Mouse (Mus musculus): Measurements from ENCODE around the gene Pmvk.

Pmvk gene

DNA sequence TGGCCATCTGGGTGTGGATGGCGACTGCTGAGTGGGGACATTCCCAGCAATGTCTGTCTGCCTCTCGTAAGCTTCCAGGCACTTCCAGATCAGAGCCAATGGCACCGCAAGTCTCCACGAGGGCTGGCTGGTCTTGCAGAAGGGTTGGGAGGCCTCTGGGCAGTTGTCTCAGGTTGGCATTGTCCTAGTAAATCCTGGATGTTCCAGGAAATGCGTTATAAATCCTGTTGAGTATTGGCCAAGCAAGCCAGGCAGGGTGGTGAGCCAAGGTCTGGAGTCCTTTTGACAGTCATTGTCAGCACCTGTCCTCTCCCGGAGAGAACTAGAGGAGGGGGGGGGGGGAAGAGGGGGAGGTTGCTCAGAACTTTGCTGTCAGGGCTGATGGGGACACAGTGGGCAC, 24.7 kb downstream of the Pmvk start:
- DNase-seq (ENCODE audit: low read depth, low spot score): no peak

DNA sequence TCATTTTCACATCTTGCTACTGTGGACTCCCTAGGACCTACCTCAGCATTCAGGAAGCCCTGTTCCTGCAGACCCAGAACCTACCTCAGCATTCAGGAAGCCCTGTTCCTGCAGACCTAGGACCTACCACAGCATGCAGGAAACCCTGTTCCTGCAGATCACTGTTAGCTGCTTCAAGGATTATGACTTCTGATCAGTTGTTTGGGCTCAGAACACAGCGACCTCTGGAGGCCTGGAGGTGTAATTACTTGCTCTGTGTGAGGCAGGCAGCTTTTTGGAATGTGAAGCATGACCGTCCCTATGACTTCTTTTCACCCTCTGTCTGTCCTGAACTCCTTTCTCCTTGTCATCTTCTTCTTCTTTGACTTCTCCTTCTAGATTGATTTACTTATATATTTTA, 27.1 kb downstream of the Pmvk start:
- DNase-seq (ENCODE audit: low read depth, low spot score): peak; percentile 49

DNA sequence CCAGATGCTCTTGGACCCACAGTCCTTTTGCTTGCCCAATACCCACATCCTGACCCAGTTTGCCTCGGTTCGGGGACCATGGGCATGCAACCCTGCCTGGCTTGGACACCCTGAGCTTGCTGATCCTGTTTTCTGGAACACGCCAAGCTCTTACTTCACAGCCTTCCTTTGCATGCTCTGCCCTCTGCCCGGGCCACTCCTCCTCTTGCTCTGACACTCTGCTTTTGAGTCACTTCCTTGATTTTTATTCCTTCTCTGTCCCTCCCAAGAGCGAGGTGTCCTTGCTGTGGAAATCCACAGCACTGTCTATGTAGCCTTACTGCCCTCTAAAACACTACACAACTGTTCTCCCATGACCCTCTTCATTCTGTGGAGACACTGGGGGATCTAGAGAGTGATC, 27.9 kb downstream of the Pmvk start:
- no peak for DNase-seq (ENCODE audit: low read depth, low spot score)

DNA sequence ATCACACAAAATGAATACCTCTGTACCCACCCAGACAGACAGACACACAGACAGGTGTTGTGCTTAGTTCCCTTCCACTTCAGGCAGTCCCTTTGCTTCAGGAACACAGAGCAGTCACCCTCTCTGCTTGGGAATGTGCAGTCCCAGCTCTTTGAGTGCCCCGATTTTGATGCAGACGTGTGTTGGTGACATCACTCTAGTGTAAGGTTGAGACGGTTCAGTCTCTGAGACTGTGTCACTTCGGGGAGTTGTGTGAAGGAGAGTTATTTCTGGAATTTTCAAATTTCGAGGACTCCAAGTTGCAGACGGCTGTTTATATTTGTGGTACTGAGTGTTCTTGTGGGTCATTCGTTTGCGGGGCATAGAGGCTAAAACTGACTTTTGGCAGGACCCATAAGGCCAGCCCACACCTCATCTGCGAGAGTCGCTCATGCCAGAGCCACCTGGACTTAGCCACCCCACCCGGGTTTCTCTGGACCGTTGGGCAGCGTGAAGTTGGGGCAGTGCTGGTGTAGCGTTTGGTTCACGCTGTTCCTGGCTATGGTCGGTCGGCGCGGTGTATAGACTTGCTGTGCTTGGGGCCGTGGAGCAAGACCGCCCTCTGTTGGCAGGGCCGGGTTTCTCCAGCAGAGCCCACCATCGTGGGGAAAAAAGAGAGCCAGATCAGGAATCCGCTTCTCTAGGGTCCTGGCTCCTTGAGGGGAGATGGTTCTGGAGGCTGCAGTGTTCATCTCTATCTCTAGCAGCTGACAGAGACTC, 30.6 kb downstream of the Pmvk start:
- DNase-seq (ENCODE audit: low read depth, low spot score): peak; percentile 81

DNA sequence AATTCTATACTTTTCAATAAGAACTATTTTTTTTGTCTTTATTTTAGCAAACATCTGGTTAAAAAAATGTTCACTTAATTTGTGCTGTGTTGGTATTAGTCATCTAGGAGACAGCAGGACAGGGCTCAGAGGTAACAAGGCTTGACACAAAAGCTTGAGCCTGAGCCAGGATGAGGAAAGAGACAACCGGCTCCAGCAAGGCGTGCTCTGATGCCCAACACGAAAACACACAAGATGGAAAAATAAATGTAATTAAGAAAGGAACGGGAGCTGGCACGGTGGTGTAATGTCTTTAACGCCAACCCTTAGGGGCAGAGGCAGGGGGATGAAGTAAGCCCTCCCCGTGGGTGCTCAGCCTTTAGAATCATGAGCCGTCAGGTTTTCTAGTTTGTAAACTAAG, 31.8 kb downstream of the Pmvk start:
- peak; percentile 36 for DNase-seq (ENCODE audit: low read depth, low spot score)

DNA sequence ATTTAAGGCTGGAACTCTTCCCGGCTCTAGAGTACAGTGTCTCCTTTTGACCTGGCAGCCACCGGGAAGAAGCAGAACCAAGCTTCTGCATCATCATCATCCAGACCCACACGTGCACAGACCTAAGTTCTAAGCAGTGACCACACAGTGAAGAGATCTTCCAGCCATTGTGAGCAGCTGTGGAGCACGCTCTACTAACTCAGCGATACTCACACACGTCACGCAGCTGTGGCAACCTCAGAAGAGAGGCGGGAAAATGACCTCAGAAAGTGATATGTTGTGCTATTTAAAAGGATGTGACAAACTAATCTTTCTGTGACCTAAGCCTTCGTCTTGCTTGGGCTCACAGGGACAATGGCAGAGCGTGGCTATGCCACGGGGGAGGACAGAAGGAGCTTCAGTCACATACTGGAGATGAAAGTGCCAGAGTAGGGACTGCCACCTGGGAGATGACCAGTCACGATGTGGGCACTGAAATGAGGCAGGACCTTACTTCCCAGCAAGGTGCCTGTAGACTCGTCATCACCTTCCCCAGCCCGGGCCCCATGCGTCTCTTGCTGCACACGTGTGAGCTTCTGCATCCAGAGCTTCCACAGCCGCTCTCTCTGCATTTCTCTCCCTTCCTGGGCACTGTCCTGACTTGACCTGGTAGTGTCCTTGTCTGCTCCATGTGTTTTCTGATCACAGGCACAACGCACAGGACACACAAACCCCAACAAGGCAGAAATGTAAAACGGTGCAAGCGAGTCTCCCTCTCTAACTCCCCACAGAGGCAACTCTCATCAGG, 32.8 kb downstream of the Pmvk start:
- no peak for DNase-seq (ENCODE audit: low read depth, low spot score)

DNA sequence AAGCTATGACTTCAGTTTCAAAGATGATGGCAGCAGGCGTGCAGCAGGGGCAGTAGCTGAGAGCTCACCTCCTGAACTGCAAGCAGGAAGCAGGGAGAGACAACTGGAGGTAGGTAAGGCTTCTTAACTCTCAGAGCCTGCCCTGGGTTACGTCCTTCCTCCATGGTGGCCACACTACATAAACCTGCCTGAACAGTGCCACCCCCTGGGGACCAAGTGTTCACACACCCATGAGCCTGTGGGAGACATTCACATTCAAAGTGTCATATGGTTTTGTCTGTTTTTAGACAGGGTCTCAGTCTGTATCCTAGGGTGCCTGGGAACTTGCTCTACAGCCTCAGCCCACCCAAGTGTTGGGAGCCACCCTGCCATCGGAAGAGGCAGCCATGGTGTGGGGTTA, 36.4 kb downstream of the Pmvk start:
- peak; percentile 13 for DNase-seq (ENCODE audit: low read depth, low spot score)

DNA sequence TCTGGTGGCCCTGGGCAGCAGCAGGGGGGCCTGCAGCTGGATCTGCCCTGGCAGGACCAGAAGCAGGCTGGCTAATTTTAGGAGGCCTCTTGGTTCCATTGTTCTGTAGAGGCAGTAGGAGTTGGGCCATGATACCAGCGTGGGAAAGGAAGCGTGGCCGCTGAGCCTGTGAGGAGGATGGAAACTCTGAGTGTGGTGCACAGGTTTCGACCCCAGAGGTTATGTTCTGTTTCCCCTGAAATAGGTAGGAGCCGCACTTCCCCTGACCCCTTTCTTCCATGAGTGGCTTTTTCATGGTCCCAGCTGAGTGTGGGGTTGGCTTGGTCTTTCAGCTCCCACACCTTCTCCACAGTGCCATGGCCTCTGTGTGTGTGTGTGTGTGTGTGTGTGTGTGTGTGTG, 37.2 kb downstream of the Pmvk start:
- DNase-seq (ENCODE audit: low read depth, low spot score): no peak

DNA sequence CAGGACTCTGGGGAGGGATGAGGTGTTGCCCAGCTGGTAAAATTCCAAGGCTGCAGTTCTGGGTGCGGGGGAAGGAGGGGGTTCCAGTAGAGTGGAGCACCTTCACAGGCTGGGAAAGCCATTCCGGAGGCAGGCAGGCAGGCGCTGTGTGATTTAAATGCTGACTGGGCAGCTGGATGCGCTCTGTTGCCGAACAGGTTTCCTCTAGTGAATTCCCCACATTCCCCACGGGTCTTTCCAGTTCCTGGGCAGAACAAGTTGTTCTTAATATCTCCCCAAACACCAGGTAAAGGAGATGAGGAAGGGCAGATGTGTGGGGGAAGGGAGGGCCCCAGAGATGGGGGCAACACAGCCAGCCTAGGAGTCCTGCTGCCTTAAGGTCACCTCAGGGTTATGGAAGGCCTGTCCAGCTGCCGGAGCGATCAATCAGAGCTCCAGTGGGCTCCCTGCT, 38.4 kb downstream of the Pmvk start:
- no peak for DNase-seq (ENCODE audit: low read depth, low spot score)

DNA sequence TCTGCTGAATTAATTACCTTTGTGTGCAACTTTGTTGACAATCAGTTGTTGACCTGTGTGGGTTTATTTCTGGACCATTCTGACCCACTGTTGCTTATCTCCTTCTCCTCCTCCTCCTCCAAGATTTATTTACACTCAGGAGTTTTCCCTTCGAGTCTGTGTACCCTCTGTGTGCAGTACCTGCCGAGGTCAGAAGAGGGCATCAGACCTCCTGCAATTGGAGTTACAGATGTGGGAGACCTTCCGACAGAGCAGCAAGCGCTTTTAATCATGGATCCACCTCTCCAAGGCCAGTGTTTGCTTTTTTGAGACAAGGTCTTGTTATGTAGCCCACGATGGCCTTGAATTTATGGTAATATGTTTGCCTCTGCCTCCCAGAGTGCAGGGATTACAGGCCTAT, 40.3 kb downstream of the Pmvk start:
- DNase-seq (ENCODE audit: low read depth, low spot score): no peak

DNA sequence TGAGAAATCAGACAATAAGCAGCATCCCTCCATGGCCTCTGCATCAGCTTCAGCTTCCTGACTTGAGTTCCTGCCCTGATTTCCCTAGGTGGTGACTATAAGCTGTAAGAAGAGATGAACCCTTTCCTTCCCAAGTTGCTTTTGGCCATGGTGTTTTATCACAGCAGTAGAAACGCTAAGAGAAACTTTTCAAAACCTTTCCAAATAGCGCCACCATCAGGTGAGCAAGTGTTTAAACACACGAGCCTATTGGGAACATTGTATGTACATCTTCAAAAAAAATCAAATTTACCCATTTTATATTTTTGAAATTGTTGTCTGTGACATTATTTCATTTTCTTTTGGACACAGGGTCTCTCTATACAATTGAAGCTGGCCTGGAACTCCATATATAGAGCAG, 42.0 kb downstream of the Pmvk start:
- no peak for DNase-seq (ENCODE audit: low read depth, low spot score)

DNA sequence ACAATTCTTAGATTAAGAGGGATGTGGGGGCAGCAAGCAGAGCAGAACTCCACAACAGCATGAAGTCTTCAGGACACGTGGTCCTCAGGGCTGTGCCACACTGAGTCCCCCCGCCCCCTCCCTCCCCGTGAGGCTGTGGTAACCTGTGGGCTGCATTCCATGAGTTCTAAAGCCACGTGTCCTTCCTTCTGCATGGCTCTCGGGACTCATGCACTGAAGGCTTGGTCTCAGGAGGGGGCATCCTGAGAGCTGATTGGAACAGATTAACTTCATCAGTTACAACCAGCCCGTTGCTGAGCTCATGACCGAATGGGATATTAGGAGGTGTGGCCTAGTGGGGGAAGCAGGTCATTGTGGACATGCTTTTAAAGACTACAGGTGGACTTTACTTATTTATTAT, 45.4 kb downstream of the Pmvk start:
- no peak for DNase-seq (ENCODE audit: low read depth, low spot score)

DNA sequence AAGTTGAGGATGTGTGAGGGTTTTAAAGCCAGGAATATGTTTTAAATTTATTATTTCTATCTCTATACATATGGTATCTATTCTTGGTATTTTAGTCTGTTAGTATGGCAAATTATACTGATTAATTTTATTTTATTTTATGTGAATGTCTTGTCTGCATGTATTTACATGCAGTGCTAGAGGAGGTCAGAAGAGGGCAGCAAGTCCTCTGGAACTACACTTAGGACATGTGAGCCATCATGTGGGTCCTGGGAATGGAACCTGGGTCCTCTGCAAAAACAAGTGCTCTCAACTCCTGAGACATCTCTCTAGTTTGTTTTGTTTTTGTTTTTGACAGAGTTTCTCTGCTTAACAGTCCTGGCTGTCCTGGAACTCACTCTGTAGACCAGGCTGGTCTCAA, 47.1 kb downstream of the Pmvk start:
- DNase-seq (ENCODE audit: low read depth, low spot score): peak; percentile 43

DNA sequence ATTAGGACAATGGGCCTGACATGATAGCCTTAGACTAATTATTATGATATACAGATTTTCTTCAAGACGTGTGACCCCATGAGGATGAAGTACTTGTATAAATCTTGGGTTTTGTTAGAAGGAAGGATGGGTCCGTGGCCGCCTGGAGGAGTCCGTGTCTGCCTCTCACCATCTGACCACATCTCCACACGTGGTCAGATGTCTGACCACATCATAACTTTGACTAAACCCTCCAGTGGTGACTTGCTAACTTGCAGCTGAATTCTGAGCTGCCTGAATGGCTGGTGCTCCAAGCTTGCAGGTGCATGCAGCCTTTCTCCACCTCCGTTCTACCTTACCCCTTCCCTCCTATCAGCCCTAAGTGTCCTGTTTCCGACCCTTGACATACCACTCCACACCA, 48.2 kb downstream of the Pmvk start:
- DNase-seq (ENCODE audit: low read depth, low spot score): peak; percentile 47

DNA sequence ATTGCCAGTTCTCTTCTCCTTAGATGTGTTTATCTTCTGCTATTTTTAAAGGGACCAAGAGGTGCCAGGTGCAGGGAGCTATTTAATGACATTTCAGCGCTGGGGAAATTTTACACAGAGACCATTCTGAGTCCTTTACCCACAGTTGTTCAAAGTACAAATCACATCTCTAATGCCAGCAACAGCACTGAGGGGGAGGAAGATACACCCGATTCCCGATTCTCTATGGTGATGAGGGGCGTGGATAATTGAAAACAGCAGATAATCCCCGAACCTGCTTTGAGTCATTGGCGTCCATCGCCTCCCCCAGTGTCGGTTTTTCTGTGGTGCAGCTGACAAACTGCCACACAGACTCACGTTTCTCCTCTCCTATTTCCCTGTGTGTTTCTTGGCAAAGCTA, 53.7 kb downstream of the Pmvk start:
- no peak for DNase-seq (ENCODE audit: low read depth, low spot score)

DNA sequence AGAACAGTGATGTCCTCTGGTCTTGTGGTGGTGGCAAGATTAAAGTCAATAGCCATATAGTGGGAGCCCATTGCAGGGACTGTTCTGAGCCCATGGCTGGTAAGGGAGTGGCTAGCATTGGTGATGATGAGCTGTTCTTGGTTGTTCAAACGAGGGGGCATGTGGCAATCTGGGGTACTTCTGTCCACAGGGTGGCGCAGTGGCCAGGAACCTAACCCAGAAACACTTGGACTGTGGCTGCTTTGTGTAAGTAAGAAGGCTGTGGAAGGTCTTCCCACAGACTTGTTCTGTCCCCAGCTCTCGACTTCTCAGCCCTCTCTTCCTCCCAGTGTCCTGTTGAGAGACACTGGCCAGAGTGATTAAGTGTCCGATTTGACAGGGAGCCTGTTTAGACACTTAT, 56.6 kb downstream of the Pmvk start:
- peak; percentile 30 for DNase-seq (ENCODE audit: low read depth, low spot score)

DNA sequence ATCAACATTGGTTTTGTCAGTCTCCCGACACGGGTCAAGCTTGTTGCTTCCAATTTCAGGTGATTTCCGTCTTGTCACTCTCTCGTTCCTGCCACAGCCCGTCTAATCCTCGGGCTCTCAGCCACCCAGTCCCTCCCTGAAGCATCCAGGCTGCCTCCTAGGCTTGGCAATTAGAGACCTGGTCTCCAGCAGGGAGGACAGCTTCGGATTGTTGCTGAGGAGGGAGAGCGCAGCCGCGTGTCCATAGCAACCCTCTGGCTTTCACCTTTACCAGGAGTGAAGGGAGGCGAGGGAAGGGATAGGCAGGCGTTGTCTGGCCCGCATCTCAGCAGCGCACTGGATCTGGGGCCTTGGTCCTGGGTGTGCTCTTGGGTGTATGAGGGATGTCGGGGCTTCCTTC, 57.1 kb downstream of the Pmvk start:
- no peak for DNase-seq (ENCODE audit: low read depth, low spot score)

DNA sequence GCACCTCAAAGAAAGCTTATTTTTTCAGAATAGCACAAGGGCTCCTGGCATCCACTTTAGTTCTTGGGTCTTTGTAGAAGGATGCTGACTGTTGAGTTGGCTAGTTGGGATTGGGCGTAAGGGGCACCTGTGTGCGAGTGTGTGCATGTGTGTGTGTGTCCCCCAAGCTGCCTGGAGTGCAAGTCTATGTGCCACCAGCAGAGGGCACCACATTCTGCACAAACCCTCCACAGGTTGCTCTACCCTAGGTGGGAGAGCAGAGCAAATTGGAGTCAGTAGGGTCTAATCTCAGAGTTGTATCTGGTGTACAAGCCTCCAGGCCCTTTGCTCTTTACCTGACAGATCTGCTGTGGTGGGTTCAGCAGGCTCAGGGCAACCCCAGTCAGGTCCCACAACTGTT, 57.9 kb downstream of the Pmvk start:
- DNase-seq (ENCODE audit: low read depth, low spot score): peak; percentile 37

DNA sequence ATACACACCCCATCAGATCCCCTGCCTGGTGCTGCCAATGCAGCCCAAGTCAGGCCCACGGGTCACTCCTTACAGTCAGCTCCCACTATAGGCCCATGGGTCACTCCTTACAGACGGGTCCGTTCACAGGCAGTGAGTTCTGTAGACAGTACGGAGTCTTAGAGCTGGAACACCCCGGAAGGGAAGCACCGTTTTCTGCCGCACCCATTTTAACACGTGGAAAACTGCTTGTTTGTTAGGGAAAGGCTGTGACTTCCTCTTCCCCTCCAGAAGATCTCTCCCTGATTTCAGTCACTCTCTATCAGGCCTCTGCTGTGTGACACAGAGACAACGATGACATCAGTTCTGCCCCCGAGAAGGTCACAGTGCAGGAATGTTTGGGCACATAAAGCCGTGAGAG, 61.1 kb downstream of the Pmvk start:
- no peak for DNase-seq (ENCODE audit: low read depth, low spot score)

DNA sequence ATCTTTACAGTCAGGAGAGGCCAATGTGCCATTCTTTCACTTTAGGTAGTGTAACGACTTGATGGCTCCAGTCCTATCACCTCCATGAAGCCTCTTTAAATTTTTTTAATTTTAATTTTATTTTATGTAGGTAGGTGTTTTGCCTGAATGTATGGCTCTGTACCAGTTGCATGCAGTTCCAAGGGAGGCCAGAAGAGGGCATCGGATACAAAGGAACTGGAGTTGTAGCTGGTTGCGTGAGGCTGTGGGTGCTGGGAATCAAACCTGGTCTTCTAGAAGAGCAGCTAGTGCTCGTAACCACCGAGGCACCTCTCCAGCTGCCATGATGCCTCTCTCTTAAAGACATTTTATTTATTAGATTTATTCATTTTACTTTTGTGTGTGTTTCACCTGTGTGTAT, 62.0 kb downstream of the Pmvk start:
- DNase-seq (ENCODE audit: low read depth, low spot score): no peak

Data from 3T3-L1 (cell line).